ENCODE assay signal across 8 mouse cellular contexts in the genomic region with DNA sequence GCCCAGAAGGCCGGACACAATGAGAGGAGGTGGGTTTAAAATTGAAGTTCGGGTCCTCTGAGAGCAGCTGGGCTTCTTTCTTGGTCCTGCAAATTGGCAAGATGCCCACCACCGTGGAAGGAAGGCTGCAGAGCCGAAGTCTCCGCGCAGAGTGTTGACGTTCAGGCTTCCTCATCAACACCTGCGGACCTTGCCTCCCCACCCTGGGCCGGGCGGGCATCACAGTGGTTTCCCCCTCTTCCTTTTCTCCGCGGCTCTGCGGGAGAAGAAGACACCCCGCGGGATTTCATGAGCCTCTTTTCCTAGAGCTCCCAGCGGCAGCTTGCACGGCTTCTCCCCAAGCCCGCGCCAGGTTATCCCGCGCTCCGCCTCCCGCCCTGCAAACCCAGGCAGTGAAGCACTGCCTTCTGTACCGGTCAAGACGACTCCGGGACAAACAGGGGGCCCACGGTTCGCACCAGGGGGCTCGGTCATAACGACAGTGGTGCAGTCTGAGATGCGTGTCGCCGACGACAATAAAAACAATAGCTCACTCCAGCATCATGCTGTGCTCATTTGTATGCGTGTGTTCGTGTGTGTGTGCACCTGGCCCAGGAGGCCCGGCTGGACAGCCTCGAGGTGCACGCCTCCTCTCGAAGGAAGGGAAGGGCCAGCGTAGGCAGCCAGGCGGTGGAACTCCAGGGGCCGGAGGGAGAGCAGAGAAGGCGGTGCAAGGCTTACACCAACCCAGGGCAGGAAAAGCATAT. TPM values are rescaled to one million over a fixed set of nuclear protein-coding genes. Genes with fewer than 3 reads are reported as not detected.
DNase-seq lines count a peak whose midpoint lies in the region; ATAC-seq and TF ChIP-seq lines count a peak whose summit lies in the region.

No protein-coding gene starts in this region.

- H3K79me2 ChIP-seq in liver, adult 2 months (ENCODE audit: control insufficient read depth, insufficient read depth, low read length): peaks cover 23% of the 10 kb centered on the region

- TF ChIP-seq CTCF in liver, adult 2 months (IDR thresholded peaks at IDR 0.05; ENCODE audit: low read depth, low read length): no peak

- peak overlapping the region; percentile 86 for H3K27ac ChIP-seq in forebrain, embryonic 14.5 days (ENCODE audit: low read depth, low read length)
- peak overlapping the region; percentile 82 for H3K27ac ChIP-seq in intestine, embryonic 14.5 days (ENCODE audit: low read depth)
- peak overlapping the region; percentile 65 for H3K27ac ChIP-seq in liver, adult 2 months (replicated peaks; ENCODE audit: insufficient read depth, low read depth, low read length)
- H3K27ac ChIP-seq in midbrain, embryonic 16.5 days (ENCODE audit: low read length): peak overlapping the region; percentile 83

- peaks cover 24% of the 10 kb centered on the region for H3K36me3 ChIP-seq in forebrain, embryonic 14.5 days (ENCODE audit: control insufficient read depth, insufficient read depth, low read length)
- peaks cover 24% of the 10 kb centered on the region for H3K36me3 ChIP-seq in intestine, embryonic 14.5 days (ENCODE audit: control insufficient read depth, insufficient read depth, low read length)
- H3K36me3 ChIP-seq in liver, adult 2 months (ENCODE audit: control insufficient read depth, insufficient read depth, low read length): peaks cover 16% of the 10 kb centered on the region; the same call in 1 of the 2 replicates
- peaks cover 15% of the 10 kb centered on the region for H3K36me3 ChIP-seq in midbrain, embryonic 16.5 days (ENCODE audit: control insufficient read depth, insufficient read depth, low read length)

- peaks cover 11% of the 10 kb centered on the region for H3K4me1 ChIP-seq in forebrain, embryonic 14.5 days (ENCODE audit: control insufficient read depth, insufficient read depth, low read length)
- peaks cover 8% of the 10 kb centered on the region; the same call in 1 of the 2 replicates for H3K4me1 ChIP-seq in intestine, embryonic 14.5 days (replicated peaks; ENCODE audit: control insufficient read depth, insufficient read depth, low read length)
- peaks cover 7% of the 10 kb centered on the region for H3K4me1 ChIP-seq in liver, adult 2 months (ENCODE audit: control insufficient read depth, insufficient read depth, low read length)
- H3K4me1 ChIP-seq in midbrain, embryonic 16.5 days (ENCODE audit: control insufficient read depth, insufficient read depth, low read length): peaks cover 13% of the 10 kb centered on the region

- H3K4me2 ChIP-seq in forebrain, embryonic 14.5 days (ENCODE audit: low read length): peak overlapping the region; percentile 93
- peak overlapping the region; percentile 99 for H3K4me2 ChIP-seq in intestine, embryonic 14.5 days (ENCODE audit: low read length)
- peak overlapping the region; percentile 89 for H3K4me2 ChIP-seq in midbrain, embryonic 16.5 days (ENCODE audit: low read length)

- WGBS in forebrain, embryonic 14.5 days: under 1% methylated on average over 44 of the region's 44 CpGs
- WGBS in intestine, embryonic 14.5 days: under 1% methylated on average over 42 of the region's 44 CpGs
- 1% methylated on average over 43 of the region's 44 CpGs for WGBS in liver, adult 2 months
- under 1% methylated on average over 44 of the region's 44 CpGs for WGBS in midbrain, embryonic 16.5 days

- H3K27me3 ChIP-seq in forebrain, embryonic 14.5 days (replicated peaks; ENCODE audit: control insufficient read depth, insufficient read depth, low read length): no peaks in the 10 kb centered on the region
- no peaks in the 10 kb centered on the region for H3K27me3 ChIP-seq in intestine, embryonic 14.5 days (replicated peaks; ENCODE audit: control insufficient read depth, insufficient read depth, low read length)
- H3K27me3 ChIP-seq in liver, adult 2 months (ENCODE audit: control insufficient read depth, insufficient read depth, low read length): no peaks in the 10 kb centered on the region
- no peaks in the 10 kb centered on the region for H3K27me3 ChIP-seq in midbrain, embryonic 16.5 days (ENCODE audit: control insufficient read depth, insufficient read depth, low read depth, low read length)

- peak overlapping the region; percentile 94 for H3K4me3 ChIP-seq in forebrain, embryonic 14.5 days (ENCODE audit: low read depth, low read length)
- H3K4me3 ChIP-seq in intestine, embryonic 14.5 days (ENCODE audit: low read depth, low read length): peak overlapping the region; percentile 98
- H3K4me3 ChIP-seq in liver, adult 2 months (ENCODE audit: insufficient read depth, low read depth, low read length): peak overlapping the region; percentile 70
- H3K4me3 ChIP-seq in midbrain, embryonic 16.5 days (ENCODE audit: low read depth, low read length): peak overlapping the region; percentile 83

- peak; percentile 51 to 55 for DNase-seq in left cerebral cortex, adult 18-20 months (ENCODE audit: low spot score in 2 of 2)
- no peak for DNase-seq in left cerebral cortex, adult 11 months (ENCODE audit: low spot score)
- DNase-seq in forebrain, embryonic 14.5 days (ENCODE audit: low spot score): peak; percentile 66
- DNase-seq in intestine, embryonic 14.5 days (ENCODE audit: low spot score): no peak
- DNase-seq in liver, adult 2 months (ENCODE audit: extremely low read depth, low read depth, low spot score): peak; percentile 25
- DNase-seq in thymus, postnatal 25 days: peak; percentile 54

- ATAC-seq in cerebellum, adult (ENCODE audit: insufficient number of reproducible peaks, low FRiP score, low TSS enrichment): peak; percentile 36; the same call in 1 of the 2 replicates
- peak; percentile 0; the same call in 1 of the 2 replicates for ATAC-seq in forebrain, embryonic 14.5 days
- ATAC-seq in intestine, embryonic 14.5 days (replicated peaks; ENCODE audit: low FRiP score, low TSS enrichment, low read depth): peak; percentile 70
- ATAC-seq in midbrain, embryonic 16.5 days: peak; percentile 12

- H3K9ac ChIP-seq in forebrain, embryonic 14.5 days (ENCODE audit: low read length): peak overlapping the region; percentile 75
- H3K9ac ChIP-seq in intestine, embryonic 14.5 days (ENCODE audit: low read length): peak overlapping the region; percentile 83
- peak overlapping the region; percentile 57 for H3K9ac ChIP-seq in liver, adult 2 months (ENCODE audit: low read depth, low read length)
- peak overlapping the region; percentile 78 for H3K9ac ChIP-seq in midbrain, embryonic 16.5 days (ENCODE audit: low read depth, low read length)

- no peaks in the 10 kb centered on the region for H3K9me3 ChIP-seq in forebrain, embryonic 14.5 days (replicated peaks; ENCODE audit: control insufficient read depth, low read length)
- no peaks in the 10 kb centered on the region for H3K9me3 ChIP-seq in intestine, embryonic 14.5 days (ENCODE audit: control insufficient read depth, low read length)
- no peaks in the 10 kb centered on the region for H3K9me3 ChIP-seq in midbrain, embryonic 16.5 days (replicated peaks; ENCODE audit: control insufficient read depth, low read length, poor library complexity, severe bottlenecking)

- no peak for TF ChIP-seq POLR2A in liver, adult 2 months (IDR thresholded peaks at IDR 0.05; ENCODE audit: extremely low read depth, insufficient read depth, low read length)

RNA-seq across cellular contexts. Expression of a gene that starts 0.7 kb away (rescaled TPM):
- 10 to 100 TPM; 27.4 to 34.7 TPM for total RNA-seq in left cerebral cortex, adult 18-20 months (2021)
- 43.3 and 48.0 TPM in 2 replicates for polyA plus RNA-seq in forebrain, embryonic 14.5 days (2014; fragmentation: Nextera tagmentation; extraction: Ambion mirVana)
- polyA plus RNA-seq in intestine, embryonic 14.5 days (2014; fragmentation: Nextera tagmentation; extraction: Ambion mirVana): 41.8 and 42.7 TPM in 2 replicates
- total RNA-seq in liver, adult 2 months (2014; rRNA removed): 8.3 and 10.2 TPM in 2 replicates
- 15.8 and 30.8 TPM in 2 replicates for polyA plus RNA-seq in liver, adult 2 months (2012; rRNA removed)
- 55.1 and 59.7 TPM in 2 replicates for polyA plus RNA-seq in midbrain, embryonic 16.5 days (2015; fragmentation: Nextera tagmentation; extraction: Ambion mirVana)

RNA-seq across cellular contexts. Expression of a gene that starts 3.6 kb away (rescaled TPM):
- total RNA-seq in left cerebral cortex, adult 18-20 months (2021): under 1 TPM in 1 of 2 experiments, not detected in 1; 0.58 TPM
- 0.28 TPM in 1 of 2 replicates, not detected in the other for polyA plus RNA-seq in forebrain, embryonic 14.5 days (2014; fragmentation: Nextera tagmentation; extraction: Ambion mirVana)
- polyA plus RNA-seq in intestine, embryonic 14.5 days (2014; fragmentation: Nextera tagmentation; extraction: Ambion mirVana): 0.23 TPM in 2 replicates
- not detected in 2 replicates for total RNA-seq in liver, adult 2 months (2014; rRNA removed)
- polyA plus RNA-seq in liver, adult 2 months (2012; rRNA removed): 0.18 TPM in 1 of 2 replicates, not detected in the other
- 0.36 and 0.55 TPM in 2 replicates for polyA plus RNA-seq in midbrain, embryonic 16.5 days (2015; fragmentation: Nextera tagmentation; extraction: Ambion mirVana)

RNA-seq across cellular contexts. Expression of a gene that starts 7.2 kb away (rescaled TPM):
- total RNA-seq in left cerebral cortex, adult 18-20 months (2021): 10 to 100 TPM; 42.0 to 53.5 TPM
- polyA plus RNA-seq in forebrain, embryonic 14.5 days (2014; fragmentation: Nextera tagmentation; extraction: Ambion mirVana): 14.1 and 17.7 TPM in 2 replicates
- 32.3 and 32.5 TPM in 2 replicates for polyA plus RNA-seq in intestine, embryonic 14.5 days (2014; fragmentation: Nextera tagmentation; extraction: Ambion mirVana)
- total RNA-seq in liver, adult 2 months (2014; rRNA removed): 47.2 and 58.5 TPM in 2 replicates
- polyA plus RNA-seq in liver, adult 2 months (2012; rRNA removed): 95.4 and 105 TPM in 2 replicates
- polyA plus RNA-seq in midbrain, embryonic 16.5 days (2015; fragmentation: Nextera tagmentation; extraction: Ambion mirVana): 21.1 and 26.1 TPM in 2 replicates

RNA-seq across cellular contexts. Expression of a gene that starts 7.2 kb away (rescaled TPM):
- 10 to 100 TPM; 33.0 to 35.5 TPM for total RNA-seq in left cerebral cortex, adult 18-20 months (2021)
- 12.3 and 12.6 TPM in 2 replicates for polyA plus RNA-seq in forebrain, embryonic 14.5 days (2014; fragmentation: Nextera tagmentation; extraction: Ambion mirVana)
- 9.4 and 9.8 TPM in 2 replicates for polyA plus RNA-seq in intestine, embryonic 14.5 days (2014; fragmentation: Nextera tagmentation; extraction: Ambion mirVana)
- total RNA-seq in liver, adult 2 months (2014; rRNA removed): 11.1 and 12.7 TPM in 2 replicates
- 23.9 and 30.2 TPM in 2 replicates for polyA plus RNA-seq in liver, adult 2 months (2012; rRNA removed)
- 16.8 TPM in 2 replicates for polyA plus RNA-seq in midbrain, embryonic 16.5 days (2015; fragmentation: Nextera tagmentation; extraction: Ambion mirVana)

RNA-seq across cellular contexts. Expression of a gene that starts 18.0 kb away (rescaled TPM):
- 1 to 10 TPM; 2.5 to 2.8 TPM for total RNA-seq in left cerebral cortex, adult 18-20 months (2021)
- 3.8 and 4.6 TPM in 2 replicates for polyA plus RNA-seq in forebrain, embryonic 14.5 days (2014; fragmentation: Nextera tagmentation; extraction: Ambion mirVana)
- 6.7 and 9.4 TPM in 2 replicates for polyA plus RNA-seq in intestine, embryonic 14.5 days (2014; fragmentation: Nextera tagmentation; extraction: Ambion mirVana)
- total RNA-seq in liver, adult 2 months (2014; rRNA removed): 0.18 and 1.2 TPM in 2 replicates
- 0.20 and 0.31 TPM in 2 replicates for polyA plus RNA-seq in liver, adult 2 months (2012; rRNA removed)
- 1.4 and 2.8 TPM in 2 replicates for polyA plus RNA-seq in midbrain, embryonic 16.5 days (2015; fragmentation: Nextera tagmentation; extraction: Ambion mirVana)

Comparison
In these comparisons a context has a peak if more than half of its experiments do, and no peak if none do; other contexts are left out.
1. DNase-seq: peak in left cerebral cortex, adult 18-20 months (2 of 2), forebrain, embryonic 14.5 days (single experiment), liver, adult 2 months (single experiment) and thymus, postnatal 25 days (single experiment); none in left cerebral cortex, adult 11 months (single experiment) and intestine, embryonic 14.5 days (single experiment).
2. ATAC-seq: peak in every context shown above with its lines; median percentile 70 in intestine, embryonic 14.5 days; 36 in cerebellum, adult; 12 in midbrain, embryonic 16.5 days; 0 in forebrain, embryonic 14.5 days.
3. Peak in every context shown above with its lines, with median percentiles within 50 percentile points of each other: H3K27ac ChIP-seq, H3K4me2 ChIP-seq, H3K4me3 ChIP-seq and H3K9ac ChIP-seq.